In genomic region chr7:141351061-141351460, GRCm38 (mm10) we compare ENCODE assay signal across 33 mouse cellular contexts. TPM values are rescaled to one million over a fixed set of nuclear protein-coding genes. Genes with fewer than 3 reads are reported as not detected.
DNase-seq lines count a peak whose midpoint lies in the region; ATAC-seq and TF ChIP-seq lines count a peak whose summit lies in the region.
"Had no signal": no experiment of that assay in that cellular context is flagged by ENCODE, and none has a peak within 500 bp of the region (broad histone marks: within the 10 kb centered on the region; RNA-seq: fewer than 3 reads in every experiment).

No protein-coding gene starts in this region.

- H3K4me3 ChIP-seq in liver, postnatal 0 days (ENCODE audit: low read depth, low read length): no peak overlapping the region
- no peak overlapping the region for H3K4me3 ChIP-seq in intestine, embryonic 15.5 days (replicated peaks)
- no peak overlapping the region for H3K4me3 ChIP-seq in stomach, embryonic 15.5 days (replicated peaks)
- no peak overlapping the region for H3K4me3 ChIP-seq in midbrain, embryonic 11.5 days (ENCODE audit: low read depth, low read length)
- H3K4me3 ChIP-seq: embryonic facial prominence, embryonic 12.5 days; heart, adult 2 months; heart, embryonic 12.5 days; hindbrain, embryonic 10.5 days; hindbrain, embryonic 15.5 days; liver, embryonic 12.5 days; neural tube, embryonic 15.5 days had no signal

- H3K27ac ChIP-seq in liver, postnatal 0 days (ENCODE audit: low read depth): 0 out of 2 replicates have a peak overlapping the region, but pooled peaks have one; percentile 12
- H3K27ac ChIP-seq in intestine, embryonic 15.5 days: 0 out of 2 replicates have a peak overlapping the region, but pooled peaks have one; percentile 27
- H3K27ac ChIP-seq in stomach, embryonic 15.5 days: peak overlapping the region; percentile 59
- H3K27ac ChIP-seq in midbrain, embryonic 11.5 days (ENCODE audit: low read depth, low read length): no peak overlapping the region
- H3K27ac ChIP-seq: embryonic facial prominence, embryonic 12.5 days; heart, adult 2 months; hindbrain, embryonic 10.5 days; hindbrain, embryonic 15.5 days; liver, embryonic 12.5 days; macrophage; neural tube, embryonic 15.5 days had no signal

- H3K9me3 ChIP-seq in liver, postnatal 0 days (ENCODE audit: low read length): no peaks in the 10 kb centered on the region
- no peaks in the 10 kb centered on the region for H3K9me3 ChIP-seq in intestine, embryonic 15.5 days
- H3K9me3 ChIP-seq in stomach, embryonic 15.5 days: no peaks in the 10 kb centered on the region
- no peaks in the 10 kb centered on the region for H3K9me3 ChIP-seq in midbrain, embryonic 11.5 days (ENCODE audit: control insufficient read depth, low read length)
- H3K9me3 ChIP-seq: embryonic facial prominence, embryonic 12.5 days; heart, embryonic 12.5 days; hindbrain, embryonic 10.5 days; hindbrain, embryonic 15.5 days; liver, embryonic 12.5 days; neural tube, embryonic 15.5 days had no signal

- TF ChIP-seq CTCF in liver, postnatal 0 days (IDR thresholded peaks at IDR 0.05; ENCODE audit: low read depth): no peak

- no peak for TF ChIP-seq EP300 in liver, postnatal 0 days (IDR thresholded peaks at IDR 0.05; ENCODE audit: low read depth)

- no peaks in the 10 kb centered on the region for H3K4me1 ChIP-seq in liver, postnatal 0 days (ENCODE audit: insufficient read depth)
- 0 out of 2 replicates have a peak, but pooled peaks cover 3% of the 10 kb centered on the region for H3K4me1 ChIP-seq in intestine, embryonic 15.5 days (replicated peaks)
- no peaks in the 10 kb centered on the region for H3K4me1 ChIP-seq in stomach, embryonic 15.5 days
- H3K4me1 ChIP-seq in midbrain, embryonic 11.5 days (ENCODE audit: control insufficient read depth, insufficient read depth, low read length): no peaks in the 10 kb centered on the region
- H3K4me1 ChIP-seq: embryonic facial prominence, embryonic 12.5 days; heart, embryonic 12.5 days had no signal

- H3K27me3 ChIP-seq in liver, postnatal 0 days (ENCODE audit: insufficient read depth, low read length): no peaks in the 10 kb centered on the region
- no peaks in the 10 kb centered on the region for H3K27me3 ChIP-seq in intestine, embryonic 15.5 days (replicated peaks)
- H3K27me3 ChIP-seq in stomach, embryonic 15.5 days (replicated peaks): no peaks in the 10 kb centered on the region
- H3K27me3 ChIP-seq in midbrain, embryonic 11.5 days (ENCODE audit: control insufficient read depth, insufficient read depth, low read length): no peaks in the 10 kb centered on the region
- H3K27me3 ChIP-seq: embryonic facial prominence, embryonic 12.5 days; hindbrain, embryonic 15.5 days; neural tube, embryonic 15.5 days; Patski had no signal

- H3K36me3 ChIP-seq in liver, postnatal 0 days (replicated peaks; ENCODE audit: insufficient read depth, low read length): 0 out of 2 replicates have a peak, but pooled peaks cover 5% of the 10 kb centered on the region
- no peaks in the 10 kb centered on the region for H3K36me3 ChIP-seq in intestine, embryonic 15.5 days
- H3K36me3 ChIP-seq in stomach, embryonic 15.5 days: no peaks in the 10 kb centered on the region
- H3K36me3 ChIP-seq in midbrain, embryonic 11.5 days (ENCODE audit: control insufficient read depth, insufficient read depth, low read length): no peaks in the 10 kb centered on the region
- H3K36me3 ChIP-seq: embryonic facial prominence, embryonic 12.5 days; heart, embryonic 12.5 days; hindbrain, embryonic 10.5 days; hindbrain, embryonic 15.5 days; liver, embryonic 12.5 days; neural tube, embryonic 15.5 days had no signal

- no peak overlapping the region for H3K4me2 ChIP-seq in liver, postnatal 0 days (ENCODE audit: low read depth, low read length)
- no peak overlapping the region for H3K4me2 ChIP-seq in intestine, embryonic 15.5 days (replicated peaks)
- H3K4me2 ChIP-seq in stomach, embryonic 15.5 days: no peak overlapping the region
- H3K4me2 ChIP-seq in midbrain, embryonic 11.5 days: no peak overlapping the region
- H3K4me2 ChIP-seq: embryonic facial prominence, embryonic 12.5 days; heart, embryonic 12.5 days; hindbrain, embryonic 15.5 days; liver, embryonic 12.5 days; neural tube, embryonic 15.5 days had no signal

- DNase-seq in liver, postnatal 0 days: no peak
- no peak for DNase-seq in liver
- peak; percentile 23 for DNase-seq in ES-CJ7 (ENCODE audit: low read depth, low spot score)
- no peak for DNase-seq in frontal cortex, postnatal 25 days (ENCODE audit: low spot score in 2 of 2)
- no peak for DNase-seq in heart, postnatal 36 days
- DNase-seq in midbrain, embryonic 11.5 days (ENCODE audit: low spot score, missing footprints): no peak
- DNase-seq: adrenal gland, postnatal 25 days; cerebellum, adult 11-12 months; cerebellum, adult 9-11 months; embryo, embryonic 11 days; heart, adult 2 months; kidney, postnatal 14 days; layer of hippocampus, adult 9-11 months; midbrain, embryonic 14.5 days; right cerebral cortex, adult 18-20 months; right cerebral cortex, postnatal 4 days; thymus, adult 18-20 months; thymus, postnatal 36 days had no signal

- intact Hi-C loops in heart, postnatal 36 days (cut with DNase I): no loop called here

- WGBS in liver, postnatal 0 days (ENCODE audit: insufficient replicate concordance): 60% methylated on average over 6 of the region's 6 CpGs
- 53% methylated on average over 6 of the region's 6 CpGs for WGBS in intestine, embryonic 15.5 days
- WGBS in stomach, embryonic 15.5 days: 54% methylated on average over 6 of the region's 6 CpGs
- 78% methylated on average over 6 of the region's 6 CpGs for WGBS in midbrain, embryonic 11.5 days

- peak; percentile 57; the same call in 1 of the 2 replicates for ATAC-seq in liver, postnatal 0 days
- peak; percentile 76 for ATAC-seq in intestine, embryonic 15.5 days
- ATAC-seq in stomach, embryonic 15.5 days (ENCODE audit: insufficient read depth, low FRiP score, low read depth): peak; percentile 63
- ATAC-seq in midbrain, embryonic 11.5 days (ENCODE audit: low FRiP score): no peak
- ATAC-seq: forebrain, embryonic 16.5 days; inflammation-experienced regulatory T-cells, adult 6 months; liver, embryonic 12.5 days; Patski had no signal

- no peak overlapping the region for H3K9ac ChIP-seq in liver, postnatal 0 days (replicated peaks)
- H3K9ac ChIP-seq in intestine, embryonic 15.5 days: no peak overlapping the region
- H3K9ac ChIP-seq in stomach, embryonic 15.5 days: no peak overlapping the region
- no peak overlapping the region for H3K9ac ChIP-seq in midbrain, embryonic 11.5 days (ENCODE audit: low read length)
- H3K9ac ChIP-seq: embryonic facial prominence, embryonic 12.5 days; heart, embryonic 12.5 days; hindbrain, embryonic 15.5 days; liver, embryonic 12.5 days; neural tube, embryonic 15.5 days had no signal

RNA-seq across cellular contexts. Expression of gene Eps8l2, which starts 12.4 kb away (rescaled TPM):
- 22.2 and 25.4 TPM in 2 replicates for polyA plus RNA-seq in liver, postnatal 0 days (2015; fragmentation: Nextera tagmentation; extraction: Ambion mirVana)
- polyA plus RNA-seq in intestine, embryonic 15.5 days (2015; fragmentation: Nextera tagmentation; extraction: Ambion mirVana): 117 and 133 TPM in 2 replicates
- polyA plus RNA-seq in stomach, embryonic 15.5 days (2015; fragmentation: Nextera tagmentation; extraction: Ambion mirVana): 59.6 and 59.7 TPM in 2 replicates
- total RNA-seq in heart, postnatal 36 days (2021): 1 to 10 TPM; 3.3 to 3.7 TPM
- polyA plus RNA-seq in midbrain, embryonic 11.5 days (2014; fragmentation: Nextera tagmentation; extraction: Ambion mirVana): 0.97 and 1.3 TPM in 2 replicates
- total RNA-seq: MEL had no signal
- polyA plus RNA-seq: inflammation-experienced regulatory T-cells, adult 6 months; macrophage had no signal

RNA-seq across cellular contexts. Expression of gene Tmem80, which starts 23.5 kb away (rescaled TPM):
- 9.2 and 11.9 TPM in 2 replicates for polyA plus RNA-seq in liver, postnatal 0 days (2015; fragmentation: Nextera tagmentation; extraction: Ambion mirVana)
- 35.1 and 35.6 TPM in 2 replicates for polyA plus RNA-seq in intestine, embryonic 15.5 days (2015; fragmentation: Nextera tagmentation; extraction: Ambion mirVana)
- 39.3 and 40.6 TPM in 2 replicates for polyA plus RNA-seq in stomach, embryonic 15.5 days (2015; fragmentation: Nextera tagmentation; extraction: Ambion mirVana)
- total RNA-seq in heart, postnatal 36 days (2021): 10 to 100 TPM; 13.5 to 14.8 TPM
- polyA plus RNA-seq in midbrain, embryonic 11.5 days (2014; fragmentation: Nextera tagmentation; extraction: Ambion mirVana): 31.4 and 34.4 TPM in 2 replicates

RNA-seq across cellular contexts. Expression of gene Deaf1, which starts 23.6 kb away (rescaled TPM):
- 10.7 and 11.9 TPM in 2 replicates for polyA plus RNA-seq in liver, postnatal 0 days (2015; fragmentation: Nextera tagmentation; extraction: Ambion mirVana)
- polyA plus RNA-seq in intestine, embryonic 15.5 days (2015; fragmentation: Nextera tagmentation; extraction: Ambion mirVana): 63.1 and 63.5 TPM in 2 replicates
- polyA plus RNA-seq in stomach, embryonic 15.5 days (2015; fragmentation: Nextera tagmentation; extraction: Ambion mirVana): 66.9 and 70.8 TPM in 2 replicates
- 10 to 100 TPM; 16.5 to 17.1 TPM for total RNA-seq in heart, postnatal 36 days (2021)
- polyA plus RNA-seq in midbrain, embryonic 11.5 days (2014; fragmentation: Nextera tagmentation; extraction: Ambion mirVana): 61.6 and 66.9 TPM in 2 replicates

RNA-seq across cellular contexts. Expression of gene Taldo1, which starts 40.9 kb away (rescaled TPM):
- 246 and 265 TPM in 2 replicates for polyA plus RNA-seq in liver, postnatal 0 days (2015; fragmentation: Nextera tagmentation; extraction: Ambion mirVana)
- polyA plus RNA-seq in intestine, embryonic 15.5 days (2015; fragmentation: Nextera tagmentation; extraction: Ambion mirVana): 458 and 460 TPM in 2 replicates
- polyA plus RNA-seq in stomach, embryonic 15.5 days (2015; fragmentation: Nextera tagmentation; extraction: Ambion mirVana): 347 and 384 TPM in 2 replicates
- 100 to 1,000 TPM; 114 to 116 TPM for total RNA-seq in heart, postnatal 36 days (2021)
- 386 and 400 TPM in 2 replicates for polyA plus RNA-seq in midbrain, embryonic 11.5 days (2014; fragmentation: Nextera tagmentation; extraction: Ambion mirVana)

RNA-seq across cellular contexts. Expression of gene Drd4, which starts 59.3 kb away (rescaled TPM):
- not detected in 2 replicates for polyA plus RNA-seq in liver, postnatal 0 days (2015; fragmentation: Nextera tagmentation; extraction: Ambion mirVana)
- polyA plus RNA-seq in intestine, embryonic 15.5 days (2015; fragmentation: Nextera tagmentation; extraction: Ambion mirVana): 0.35 and 0.40 TPM in 2 replicates
- polyA plus RNA-seq in stomach, embryonic 15.5 days (2015; fragmentation: Nextera tagmentation; extraction: Ambion mirVana): 0.19 and 0.28 TPM in 2 replicates
- total RNA-seq in heart, postnatal 36 days (2021): not detected
- polyA plus RNA-seq in midbrain, embryonic 11.5 days (2014; fragmentation: Nextera tagmentation; extraction: Ambion mirVana): 0.14 and 0.17 TPM in 2 replicates
- total RNA-seq: adrenal gland, postnatal 25 days; gastrocnemius, adult 8-10 months; heart, adult 2 months; megakaryocyte-erythroid progenitor cell, adult 5-6 weeks; MEL had no signal
- polyA plus RNA-seq: inflammation-experienced regulatory T-cells, adult 6 months; macrophage; Patski had no signal

Comparison
In these comparisons a context has a peak if more than half of its experiments do, and no peak if none do; other contexts are left out.
1. RNA of gene Eps8l2, which starts 12.4 kb away (polyA plus RNA-seq): 117 to 133 TPM in intestine, embryonic 15.5 days, 59.6 to 59.7 TPM in stomach, embryonic 15.5 days and 22.2 to 25.4 TPM in liver, postnatal 0 days; 0.97 to 1.3 TPM in midbrain, embryonic 11.5 days; every median in the first group is over 10 times any median in the second.